Mouse (Mus musculus) lung, postnatal 25 days (tissue): ENCODE data around the gene Sema4b.

Source experiments
- DNase-seq: peaks from one replicate; pipeline ENCODE4 v3.0.0; 2022; ENCODE audit warnings: low spot score

Gene Sema4b

GRCm38 (mm10) chr7:80268897-80269750 lies 82.5 kb downstream of the Sema4b start, which contains the start of gene Vps33b:
Vps33b (plus strand) TSS chr7:80269649.
- DNase-seq = peak; percentile 96

- DNase-seq = no peak
Observed at GRCm38 (mm10) chr7:80269751-80270255, 83.2 kb downstream of the Sema4b start.

GRCm38 (mm10) chr7:80273456-80273855 lies 86.8 kb downstream of the Sema4b start:
- DNase-seq = no peak
